Mouse (Mus musculus): ENCODE results near the gene Fam110a. TPM values are rescaled to one million over a fixed set of nuclear protein-coding genes. Genes with fewer than 3 reads are reported as not detected.

The Fam110a gene
- polyA plus RNA-seq, 1 experiment = 19.9 TPM

- Histone ChIP-seq H3K4me1 (ENCODE audit: control insufficient read depth, insufficient read depth, low read length) (no peaks in the 10 kb centered on the region; the same call in 1 of the 2 replicates), H3K4me3 (ENCODE audit: insufficient read depth, low read length) (no peak overlapping the region), H3K27ac (ENCODE audit: insufficient read depth, low read depth, low read length) (no peak overlapping the region)
- TF ChIP-seq CTCF (IDR thresholded peaks at IDR 0.05; ENCODE audit: low read depth, low read length) (no peak), POLR2A (IDR thresholded peaks at IDR 0.05; ENCODE audit: borderline replicate concordance, low read depth, low read length) (no peak)
Measured at GRCm38 (mm10) chr2:152011724-152012123, 31.7 kb upstream of the Fam110a start.

DNA sequence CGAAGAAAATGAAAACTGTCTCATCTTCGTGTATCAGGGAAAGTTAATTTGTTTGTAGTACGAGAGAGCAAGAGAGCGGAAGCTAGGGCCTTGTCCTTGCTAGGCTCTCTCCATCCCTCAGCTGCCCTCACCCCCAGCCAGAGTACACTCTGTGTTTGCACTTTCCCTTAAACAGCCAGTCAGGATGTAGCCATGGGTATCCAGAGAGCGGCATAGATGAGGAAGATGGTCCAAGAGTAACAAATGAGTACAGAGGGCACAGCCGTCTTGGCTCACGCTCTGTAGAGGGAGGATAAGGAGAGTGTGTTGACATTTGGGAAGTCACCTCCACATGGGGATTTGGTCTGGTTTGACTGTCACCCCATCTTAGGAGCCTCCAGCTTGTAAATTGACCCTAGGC, 30.6 kb upstream of the Fam110a start:
- Histone ChIP-seq H3K27ac (ENCODE audit: insufficient read depth, low read depth, low read length) (no peak overlapping the region), H3K4me3 (ENCODE audit: insufficient read depth, low read length) (no peak overlapping the region), H3K4me1 (ENCODE audit: control insufficient read depth, insufficient read depth, low read length) (no peaks in the 10 kb centered on the region; the same call in 1 of the 2 replicates)
- TF ChIP-seq POLR2A (IDR thresholded peaks at IDR 0.05; ENCODE audit: borderline replicate concordance, low read depth, low read length) (no peak), CTCF (IDR thresholded peaks at IDR 0.05; ENCODE audit: low read depth, low read length) (no peak)

DNA sequence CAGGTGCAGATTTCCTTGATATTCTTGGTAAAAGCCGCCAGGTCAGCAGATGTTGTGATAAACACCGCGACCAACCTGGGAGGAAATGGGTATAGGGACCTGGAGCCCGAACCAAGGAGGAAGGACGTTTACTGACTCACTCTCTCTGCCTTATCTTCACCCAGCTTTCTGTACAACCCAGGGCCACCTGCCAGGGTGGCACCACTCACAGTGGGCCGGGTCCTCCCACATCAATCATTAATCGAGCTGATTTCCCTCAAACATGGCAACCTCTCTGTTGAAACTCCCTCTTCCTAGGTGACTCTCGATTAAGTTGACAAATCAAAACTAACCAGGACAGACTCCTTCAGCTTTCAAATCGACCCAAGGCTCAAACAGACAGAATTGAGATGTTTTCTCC, 30.2 kb upstream of the Fam110a start:
- H3K27ac ChIP-seq (ENCODE audit: insufficient read depth, low read depth, low read length) = no peak overlapping the region
- H3K4me3 ChIP-seq (ENCODE audit: insufficient read depth, low read length) = no peak overlapping the region
- TF ChIP-seq CTCF (IDR thresholded peaks at IDR 0.05; ENCODE audit: low read depth, low read length) = no peak
- TF ChIP-seq POLR2A (IDR thresholded peaks at IDR 0.05; ENCODE audit: borderline replicate concordance, low read depth, low read length) = no peak
- no peaks in the 10 kb centered on the region; the same call in 1 of the 2 replicates for H3K4me1 ChIP-seq (ENCODE audit: control insufficient read depth, insufficient read depth, low read length)

- Histone ChIP-seq H3K4me3 (ENCODE audit: insufficient read depth, low read length) (no peak overlapping the region), H3K4me1 (ENCODE audit: control insufficient read depth, insufficient read depth, low read length) (no peaks in the 10 kb centered on the region; the same call in 1 of the 2 replicates), H3K27ac (ENCODE audit: insufficient read depth, low read depth, low read length) (no peak overlapping the region)
- TF ChIP-seq CTCF (IDR thresholded peaks at IDR 0.05; ENCODE audit: low read depth, low read length) (no peak), POLR2A (IDR thresholded peaks at IDR 0.05; ENCODE audit: borderline replicate concordance, low read depth, low read length) (no peak)
Measured at GRCm38 (mm10) chr2:152009061-152009779, 29.2 kb upstream of the Fam110a start.

DNA sequence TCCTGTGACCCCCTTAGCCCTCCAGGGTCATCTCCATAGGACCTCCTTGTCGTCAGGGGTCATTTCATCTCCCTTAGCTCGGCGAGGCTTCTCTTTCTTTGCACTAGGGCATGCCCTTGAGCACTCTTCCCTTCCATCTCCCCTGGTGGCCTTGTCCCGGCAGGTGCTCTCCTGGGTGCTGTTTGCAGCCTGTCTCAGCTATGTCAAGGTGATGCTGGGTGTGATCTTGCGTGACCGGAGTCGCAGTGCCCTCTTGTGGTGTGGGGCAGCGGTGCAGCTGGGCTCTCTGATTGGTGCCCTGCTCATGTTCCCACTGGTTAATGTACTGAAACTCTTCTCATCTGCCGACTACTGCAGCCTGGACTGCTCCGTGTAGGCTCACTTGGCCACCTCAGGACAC, 27.8 kb upstream of the Fam110a start:
- Histone ChIP-seq H3K4me1 (ENCODE audit: control insufficient read depth, insufficient read depth, low read length) (no peaks in the 10 kb centered on the region; the same call in none of the 2 replicates), H3K4me3 (ENCODE audit: insufficient read depth, low read length) (no peak overlapping the region), H3K27ac (ENCODE audit: insufficient read depth, low read depth, low read length) (no peak overlapping the region)
- TF ChIP-seq CTCF (IDR thresholded peaks at IDR 0.05; ENCODE audit: low read depth, low read length) (peak; percentile 48), POLR2A (IDR thresholded peaks at IDR 0.05; ENCODE audit: borderline replicate concordance, low read depth, low read length) (no peak)

DNA sequence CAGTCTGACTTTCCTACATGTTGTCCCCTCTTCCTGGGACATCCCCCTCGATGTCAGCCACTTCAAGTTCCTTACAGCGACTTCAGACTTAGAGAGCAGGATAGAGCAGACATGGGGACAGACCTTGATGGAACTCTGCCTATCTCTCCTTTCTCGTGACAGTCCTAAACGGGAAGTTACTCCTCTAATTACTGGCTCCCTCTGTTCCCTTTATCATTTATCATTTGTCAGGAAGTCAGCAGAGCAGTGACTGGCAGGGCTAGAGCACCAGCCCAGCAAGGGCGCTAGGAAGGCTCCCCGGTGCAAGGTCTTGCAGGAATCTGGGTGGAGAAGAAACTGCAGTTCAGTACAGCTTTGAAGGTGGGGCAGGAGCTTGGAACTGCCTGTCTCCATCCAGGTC, 22.5 kb upstream of the Fam110a start:
- no peak overlapping the region for H3K27ac ChIP-seq (ENCODE audit: insufficient read depth, low read depth, low read length)
- TF ChIP-seq POLR2A (IDR thresholded peaks at IDR 0.05; ENCODE audit: borderline replicate concordance, low read depth, low read length) = no peak
- TF ChIP-seq CTCF (IDR thresholded peaks at IDR 0.05; ENCODE audit: low read depth, low read length) = no peak
- no peaks in the 10 kb centered on the region; the same call in 1 of the 2 replicates for H3K4me1 ChIP-seq (ENCODE audit: control insufficient read depth, insufficient read depth, low read length)
- no peak overlapping the region for H3K4me3 ChIP-seq (ENCODE audit: insufficient read depth, low read length)

GRCm38 (mm10) chr2:152000735-152001134, 20.7 kb upstream of the Fam110a start:
- TF ChIP-seq POLR2A (IDR thresholded peaks at IDR 0.05; ENCODE audit: borderline replicate concordance, low read depth, low read length) (no peak), CTCF (IDR thresholded peaks at IDR 0.05; ENCODE audit: low read depth, low read length) (no peak)
- H3K27ac ChIP-seq (ENCODE audit: insufficient read depth, low read depth, low read length) = no peak overlapping the region
- H3K4me3 ChIP-seq (ENCODE audit: insufficient read depth, low read length) = no peak overlapping the region
- peaks cover 3% of the 10 kb centered on the region; the same call in 1 of the 2 replicates for H3K4me1 ChIP-seq (ENCODE audit: control insufficient read depth, insufficient read depth, low read length)

GRCm38 (mm10) chr2:152000291-152000679, 20.3 kb upstream of the Fam110a start:
- TF ChIP-seq POLR2A (IDR thresholded peaks at IDR 0.05; ENCODE audit: borderline replicate concordance, low read depth, low read length) (no peak), CTCF (IDR thresholded peaks at IDR 0.05; ENCODE audit: low read depth, low read length) (no peak)
- H3K27ac ChIP-seq (ENCODE audit: insufficient read depth, low read depth, low read length) = no peak overlapping the region
- peaks cover 3% of the 10 kb centered on the region; the same call in 1 of the 2 replicates for H3K4me1 ChIP-seq (ENCODE audit: control insufficient read depth, insufficient read depth, low read length)
- H3K4me3 ChIP-seq (ENCODE audit: insufficient read depth, low read length) = no peak overlapping the region

DNA sequence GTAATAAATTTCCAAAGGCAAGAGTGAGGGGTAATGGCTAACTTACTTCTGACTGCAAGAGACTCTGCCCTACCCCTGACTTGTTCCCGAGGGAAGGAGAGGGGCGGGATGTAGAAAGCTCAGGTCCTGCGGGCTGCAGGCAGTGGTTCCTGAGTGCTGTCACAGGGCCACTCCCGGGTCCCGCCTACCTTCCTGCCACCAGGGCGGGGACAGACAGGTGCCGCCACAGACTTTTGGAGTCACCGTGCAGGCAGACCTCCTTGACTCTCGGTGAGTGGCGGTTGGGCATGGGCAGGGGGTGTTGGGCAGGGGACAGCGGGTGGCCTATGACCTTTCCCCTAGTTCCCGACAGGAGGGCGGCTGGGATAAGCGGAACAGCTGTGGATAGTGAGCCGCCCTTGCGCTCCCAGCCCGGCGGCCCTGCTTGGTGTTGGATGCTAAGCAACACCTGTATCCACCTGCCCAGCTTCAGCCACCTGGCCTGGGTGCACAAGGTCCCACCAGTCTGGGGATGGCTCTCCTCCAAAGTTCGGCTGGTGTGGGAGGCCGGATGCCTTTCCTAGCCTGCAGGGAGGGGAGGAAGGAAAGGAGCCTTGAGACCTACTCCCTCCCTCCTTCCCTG, 19.8 kb upstream of the Fam110a start:
- TF ChIP-seq CTCF (IDR thresholded peaks at IDR 0.05; ENCODE audit: low read depth, low read length) (no peak), POLR2A (IDR thresholded peaks at IDR 0.05; ENCODE audit: borderline replicate concordance, low read depth, low read length) (no peak)
- no peak overlapping the region for H3K27ac ChIP-seq (ENCODE audit: insufficient read depth, low read depth, low read length)
- no peak overlapping the region for H3K4me3 ChIP-seq (ENCODE audit: insufficient read depth, low read length)
- H3K4me1 ChIP-seq (ENCODE audit: control insufficient read depth, insufficient read depth, low read length) = peaks cover 6% of the 10 kb centered on the region; the same call in 1 of the 2 replicates

- no peak overlapping the region for H3K27ac ChIP-seq (ENCODE audit: insufficient read depth, low read depth, low read length)
- TF ChIP-seq CTCF (IDR thresholded peaks at IDR 0.05; ENCODE audit: low read depth, low read length) (no peak), POLR2A (IDR thresholded peaks at IDR 0.05; ENCODE audit: borderline replicate concordance, low read depth, low read length) (no peak)
- no peak overlapping the region for H3K4me3 ChIP-seq (ENCODE audit: insufficient read depth, low read length)
- peaks cover 12% of the 10 kb centered on the region for H3K4me1 ChIP-seq (ENCODE audit: control insufficient read depth, insufficient read depth, low read length)
Measured at GRCm38 (mm10) chr2:151998932-151999331, 18.9 kb upstream of the Fam110a start.
